Mouse (Mus musculus) erythroblast, embryonic 14.5 days (primary cell): ENCODE measurements around the gene Lyve1.

Source experiments
- GATA1 ChIP-seq: IDR thresholded peaks from 2 replicates; pipeline ENCODE4 v1.6.1; 2012; ENCODE audit warnings: low read length, inconsistent platforms, mixed read lengths
- TAL1 ChIP-seq: IDR thresholded peaks from 3 replicates; pipeline ENCODE4 v1.6.1; 2012; ENCODE audit warnings: low read length, inconsistent platforms, mixed read lengths

DNA sequence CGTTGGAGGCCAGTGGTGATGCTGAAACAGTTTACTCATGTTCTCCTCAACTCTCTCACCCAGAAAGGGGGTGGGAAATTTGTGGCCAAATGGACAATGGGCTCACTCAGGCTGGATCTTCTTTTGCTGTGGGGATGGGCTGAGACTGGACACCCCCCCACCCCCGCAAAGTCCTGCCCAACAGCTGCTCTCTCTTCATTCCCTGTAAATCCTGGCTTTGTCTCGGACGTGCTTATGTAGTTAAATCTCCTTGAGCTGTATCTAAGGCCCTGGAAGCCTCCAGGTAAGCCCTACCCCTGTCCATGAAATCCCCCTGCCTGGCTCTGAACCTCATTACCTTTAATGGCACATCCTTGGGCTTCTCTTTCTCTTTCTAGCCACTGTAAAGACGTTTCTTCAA lies 5.8 kb upstream of the Lyve1 start:
- TF ChIP-seq GATA1 (no peak), TAL1 (no peak)
